Mouse (Mus musculus) neural tube, embryonic 14.5 days (tissue): ENCODE results near the gene Cdk17. TPM values are rescaled to one million over a fixed set of nuclear protein-coding genes. Genes with fewer than 3 reads are reported as not detected.

Experiments used
- ATAC-seq: fragments of 200-750 bp; cut with Nextera tagmentation; 2 replicates; pipeline ENCODE4 v1.8.0; 2017; ENCODE audit warnings: low read depth, mild to moderate bottlenecking, moderate TSS enrichment, moderate library complexity
- H3K27ac ChIP-seq: fragments of 300-500 bp; sonication (generic); 2 replicates; pipeline ENCODE4 v1.5.1; 2014; ENCODE audit warnings: low read depth, mild to moderate bottlenecking, control low read depth, low read length, moderate library complexity, mixed read lengths
- H3K27me3 ChIP-seq: fragments of 300-500 bp; sonication (generic); 2 replicates; pipeline ENCODE4 v1.6.1; 2014; ENCODE audit warnings: low read length; ENCODE audit not compliant: control insufficient read depth, insufficient read depth
- H3K36me3 ChIP-seq: fragments of 300-500 bp; sonication (generic); 2 replicates; pipeline ENCODE4 v1.6.1; 2014; ENCODE audit warnings: low read length, mixed read lengths; ENCODE audit not compliant: control insufficient read depth, insufficient read depth
- H3K4me1 ChIP-seq: fragments of 300-500 bp; sonication (generic); 2 replicates; pipeline ENCODE4 v1.6.1; 2014; ENCODE audit warnings: low read length; ENCODE audit not compliant: control insufficient read depth, insufficient read depth
- H3K4me2 ChIP-seq: fragments of 300-500 bp; sonication (generic); 2 replicates; pipeline ENCODE4 v1.6.1; 2014; ENCODE audit warnings: mild to moderate bottlenecking, low read depth, low read length, control low read depth
- H3K4me3 ChIP-seq: fragments of 300-500 bp; sonication (generic); 2 replicates; pipeline ENCODE4 v1.5.1; 2014; ENCODE audit warnings: low read depth, low read length, control low read depth, mixed read lengths
- H3K9ac ChIP-seq: fragments of 300-500 bp; sonication (generic); replicated peaks from 2 replicates; pipeline ENCODE4 v1.6.1; 2014; ENCODE audit warnings: low read depth, mild to moderate bottlenecking, control low read depth, low read length, mixed read lengths
- H3K9me3 ChIP-seq: fragments of 300-500 bp; sonication (generic); 2 replicates; pipeline ENCODE4 v1.6.1; 2016; ENCODE audit warnings: low read length; ENCODE audit not compliant: control insufficient read depth
- WGBS: fragments of 180-500 bp; shearing (Covaris S2); extraction: QIAGEN DNeasy Blood & Tissue Kit; methylation state at CpG from one replicate; pipeline ENCODE4 v1.1.7; 2014; 5-methylcytosine and 5-hydroxymethylcytosine counted together
- polyA plus RNA-seq: library from polyadenylated mRNA; unstranded; fragments of >200 nt; fragmentation: Nextera tagmentation; extraction: Ambion mirVana; gene quantifications from 2 replicates; pipeline ENCODE4 v1.2.1, GENCODE M21; 2014

The Cdk17 gene
- polyA plus RNA-seq, 1 experiment from 2014 or later, result 62.8 TPM

- Histone ChIP-seq H3K27me3 (no peaks in the 10 kb centered on the region), H3K9ac (no peak overlapping the region), H3K9me3 (no peaks in the 10 kb centered on the region), H3K4me1 (no peaks in the 10 kb centered on the region), H3K4me2 (no peak overlapping the region), H3K27ac (no peak overlapping the region), H3K36me3 (no peaks in the 10 kb centered on the region), H3K4me3 (no peak overlapping the region)
- 87% methylated on average over 4 of the region's 4 CpGs for WGBS
- ATAC-seq, result no peak
Measured at GRCm38 (mm10) chr10:93177874-93178273, 17.2 kb downstream of the Cdk17 start.

GRCm38 (mm10) chr10:93178662-93179061, 18.0 kb downstream of the Cdk17 start:
- Histone ChIP-seq H3K36me3 (no peaks in the 10 kb centered on the region), H3K27me3 (no peaks in the 10 kb centered on the region), H3K4me3 (no peak overlapping the region), H3K27ac (no peak overlapping the region), H3K4me1 (no peaks in the 10 kb centered on the region), H3K4me2 (no peak overlapping the region), H3K9ac (no peak overlapping the region), H3K9me3 (no peaks in the 10 kb centered on the region)
- no peak for ATAC-seq
- WGBS, result 98% methylated on average over 5 of the region's 5 CpGs

GRCm38 (mm10) chr10:93179669-93180460, 19.2 kb downstream of the Cdk17 start:
- no peak overlapping the region for H3K4me3 ChIP-seq
- H3K4me2 ChIP-seq, result no peak overlapping the region
- no peak for ATAC-seq
- H3K27ac ChIP-seq, result no peak overlapping the region
- no peaks in the 10 kb centered on the region for H3K9me3 ChIP-seq
- 90% methylated on average over 11 of the region's 11 CpGs for WGBS
- H3K36me3 ChIP-seq, result no peaks in the 10 kb centered on the region
- no peaks in the 10 kb centered on the region for H3K4me1 ChIP-seq
- no peaks in the 10 kb centered on the region for H3K27me3 ChIP-seq
- no peak overlapping the region for H3K9ac ChIP-seq

- H3K4me3 ChIP-seq, result no peak overlapping the region
- no peaks in the 10 kb centered on the region for H3K36me3 ChIP-seq
- no peaks in the 10 kb centered on the region for H3K4me1 ChIP-seq
- no peak overlapping the region for H3K9ac ChIP-seq
- no peaks in the 10 kb centered on the region for H3K27me3 ChIP-seq
- H3K27ac ChIP-seq, result no peak overlapping the region
- no peak for ATAC-seq
- H3K4me2 ChIP-seq, result no peak overlapping the region
- 90% methylated on average over 8 of the region's 8 CpGs for WGBS
- H3K9me3 ChIP-seq, result no peaks in the 10 kb centered on the region
Measured at GRCm38 (mm10) chr10:93184351-93184976, 23.8 kb downstream of the Cdk17 start.

- no peak for ATAC-seq
- 44% methylated on average over 10 of the region's 10 CpGs for WGBS
- Histone ChIP-seq H3K9me3 (no peaks in the 10 kb centered on the region), H3K36me3 (no peaks in the 10 kb centered on the region), H3K27ac (no peak overlapping the region), H3K4me1 (peaks cover 5% of the 10 kb centered on the region; the same call in 1 of the 2 replicates), H3K4me3 (no peak overlapping the region), H3K4me2 (no peak overlapping the region), H3K9ac (no peak overlapping the region), H3K27me3 (no peaks in the 10 kb centered on the region)
Measured at GRCm38 (mm10) chr10:93188440-93188999, 27.8 kb downstream of the Cdk17 start.

- Histone ChIP-seq H3K27me3 (no peaks in the 10 kb centered on the region), H3K4me1 (peaks cover 11% of the 10 kb centered on the region), H3K4me3 (no peak overlapping the region), H3K4me2 (no peak overlapping the region), H3K9ac (no peak overlapping the region), H3K36me3 (no peaks in the 10 kb centered on the region), H3K27ac (no peak overlapping the region), H3K9me3 (no peaks in the 10 kb centered on the region)
- no peak for ATAC-seq
- 89% methylated on average over 8 of the region's 8 CpGs for WGBS
Measured at GRCm38 (mm10) chr10:93190475-93191262, 30.0 kb downstream of the Cdk17 start.

- no peak for ATAC-seq
- no peak overlapping the region for H3K4me3 ChIP-seq
- no peaks in the 10 kb centered on the region for H3K36me3 ChIP-seq
- no peak overlapping the region for H3K27ac ChIP-seq
- 93% methylated on average over 6 of the region's 6 CpGs for WGBS
- H3K4me2 ChIP-seq, result no peak overlapping the region
- no peak overlapping the region for H3K9ac ChIP-seq
- peaks cover 6% of the 10 kb centered on the region for H3K4me1 ChIP-seq
- H3K27me3 ChIP-seq, result no peaks in the 10 kb centered on the region
- H3K9me3 ChIP-seq, result no peaks in the 10 kb centered on the region
Measured at GRCm38 (mm10) chr10:93197092-93197491, 36.4 kb downstream of the Cdk17 start.

- Histone ChIP-seq H3K4me3 (no peak overlapping the region), H3K9ac (no peak overlapping the region), H3K27ac (no peak overlapping the region), H3K27me3 (no peaks in the 10 kb centered on the region), H3K36me3 (no peaks in the 10 kb centered on the region), H3K9me3 (no peaks in the 10 kb centered on the region), H3K4me2 (no peak overlapping the region), H3K4me1 (peaks cover 6% of the 10 kb centered on the region)
- 85% methylated on average over 3 of the region's 3 CpGs for WGBS
- no peak for ATAC-seq
Measured at GRCm38 (mm10) chr10:93198958-93199357, 38.3 kb downstream of the Cdk17 start.
